Mouse (Mus musculus): ENCODE measurements at regions not wholly inside any gene's neighbourhood (a gene's known extent, or its start where the extent isn't known, plus 50 kb on each side); places are given as distances from the start of the nearest gene placed in this dataset.

GRCm38 (mm10) chr5:119398475-119398874, 272.0 kb upstream of the Tbx3 start:
- Histone ChIP-seq H3K9me3 (ENCODE audit: control insufficient read depth, low read length) (no peaks in the 10 kb centered on the region), H3K27me3 (ENCODE audit: control insufficient read depth, insufficient read depth, low read length) (no peaks in the 10 kb centered on the region), H3K4me2 (replicated peaks; ENCODE audit: low read depth, low read length, severe bottlenecking) (no peak overlapping the region), H3K9ac (ENCODE audit: low read depth, low read length, severe bottlenecking) (no peak overlapping the region), H3K4me1 (ENCODE audit: control insufficient read depth, insufficient read depth, low read length) (peaks cover 17% of the 10 kb centered on the region), H3K36me3 (ENCODE audit: control insufficient read depth, insufficient read depth, low read length) (no peaks in the 10 kb centered on the region), H3K4me3 (replicated peaks; ENCODE audit: low read length) (no peak overlapping the region), H3K27ac (replicated peaks; ENCODE audit: low read depth, low read length) (no peak overlapping the region)
- ATAC-seq (ENCODE audit: low FRiP score, low read depth) (no peak), DNase-seq (ENCODE audit: low spot score) (no peak)
- no peak for TF ChIP-seq POLR2A (IDR thresholded peaks at IDR 0.05; ENCODE audit: borderline replicate concordance, extremely low read depth, insufficient read depth, insufficient read length)
- WGBS = 64% methylated on average over 5 of the region's 5 CpGs

GRCm38 (mm10) chr5:119400223-119400935, 270.1 kb upstream of the Tbx3 start:
- no peaks in the 10 kb centered on the region for H3K9me3 ChIP-seq (ENCODE audit: control insufficient read depth, low read length)
- DNase-seq (ENCODE audit: low spot score) = no peak
- H3K4me1 ChIP-seq (ENCODE audit: control insufficient read depth, insufficient read depth, low read length) = peaks cover 17% of the 10 kb centered on the region
- H3K27ac ChIP-seq (replicated peaks; ENCODE audit: low read depth, low read length) = peak overlapping the region; percentile 48
- 8% methylated on average over 6 of the region's 6 CpGs for WGBS
- no peak overlapping the region for H3K4me2 ChIP-seq (replicated peaks; ENCODE audit: low read depth, low read length, severe bottlenecking)
- no peaks in the 10 kb centered on the region for H3K27me3 ChIP-seq (ENCODE audit: control insufficient read depth, insufficient read depth, low read length)
- peak overlapping the region; percentile 14; the same call in 1 of the 2 replicates for H3K9ac ChIP-seq (ENCODE audit: low read depth, low read length, severe bottlenecking)
- no peak for TF ChIP-seq POLR2A (IDR thresholded peaks at IDR 0.05; ENCODE audit: borderline replicate concordance, extremely low read depth, insufficient read depth, insufficient read length)
- no peak overlapping the region for H3K4me3 ChIP-seq (replicated peaks; ENCODE audit: low read length)
- peak; percentile 53; the same call in 1 of the 2 replicates for ATAC-seq (ENCODE audit: low FRiP score, low read depth)
- H3K36me3 ChIP-seq (ENCODE audit: control insufficient read depth, insufficient read depth, low read length) = no peaks in the 10 kb centered on the region

GRCm38 (mm10) chr5:119401915-119402314, 268.6 kb upstream of the Tbx3 start:
- Histone ChIP-seq H3K4me3 (replicated peaks; ENCODE audit: low read length) (no peak overlapping the region), H3K27me3 (ENCODE audit: control insufficient read depth, insufficient read depth, low read length) (no peaks in the 10 kb centered on the region), H3K36me3 (ENCODE audit: control insufficient read depth, insufficient read depth, low read length) (no peaks in the 10 kb centered on the region), H3K9ac (ENCODE audit: low read depth, low read length, severe bottlenecking) (no peak overlapping the region), H3K9me3 (ENCODE audit: control insufficient read depth, low read length) (no peaks in the 10 kb centered on the region), H3K27ac (replicated peaks; ENCODE audit: low read depth, low read length) (no peak overlapping the region), H3K4me1 (ENCODE audit: control insufficient read depth, insufficient read depth, low read length) (peaks cover 17% of the 10 kb centered on the region), H3K4me2 (replicated peaks; ENCODE audit: low read depth, low read length, severe bottlenecking) (no peak overlapping the region)
- no peak for ATAC-seq (ENCODE audit: low FRiP score, low read depth)
- no peak for TF ChIP-seq POLR2A (IDR thresholded peaks at IDR 0.05; ENCODE audit: borderline replicate concordance, extremely low read depth, insufficient read depth, insufficient read length)
- DNase-seq (ENCODE audit: low spot score) = no peak
- 74% methylated on average over 8 of the region's 8 CpGs for WGBS

GRCm38 (mm10) chr5:119402651-119403050, 267.8 kb upstream of the Tbx3 start:
- H3K27me3 ChIP-seq (ENCODE audit: control insufficient read depth, insufficient read depth, low read length) = no peaks in the 10 kb centered on the region
- H3K27ac ChIP-seq (replicated peaks; ENCODE audit: low read depth, low read length) = no peak overlapping the region
- DNase-seq (ENCODE audit: low spot score) = no peak
- H3K4me1 ChIP-seq (ENCODE audit: control insufficient read depth, insufficient read depth, low read length) = peaks cover 17% of the 10 kb centered on the region
- ATAC-seq (ENCODE audit: low FRiP score, low read depth) = 0 out of 2 replicates have a peak, but pooled peaks have one; percentile 53
- H3K4me3 ChIP-seq (replicated peaks; ENCODE audit: low read length) = no peak overlapping the region
- no peak overlapping the region for H3K4me2 ChIP-seq (replicated peaks; ENCODE audit: low read depth, low read length, severe bottlenecking)
- no peaks in the 10 kb centered on the region for H3K36me3 ChIP-seq (ENCODE audit: control insufficient read depth, insufficient read depth, low read length)
- 79% methylated on average over 17 of the region's 17 CpGs for WGBS
- no peak overlapping the region for H3K9ac ChIP-seq (ENCODE audit: low read depth, low read length, severe bottlenecking)
- no peaks in the 10 kb centered on the region for H3K9me3 ChIP-seq (ENCODE audit: control insufficient read depth, low read length)
- TF ChIP-seq POLR2A (IDR thresholded peaks at IDR 0.05; ENCODE audit: borderline replicate concordance, extremely low read depth, insufficient read depth, insufficient read length) = no peak

GRCm38 (mm10) chr5:119410966-119411365, 259.5 kb upstream of the Tbx3 start:
- H3K36me3 ChIP-seq (ENCODE audit: control insufficient read depth, insufficient read depth, low read length) = no peaks in the 10 kb centered on the region
- no peak overlapping the region for H3K4me2 ChIP-seq (replicated peaks; ENCODE audit: low read depth, low read length, severe bottlenecking)
- TF ChIP-seq POLR2A (IDR thresholded peaks at IDR 0.05; ENCODE audit: borderline replicate concordance, extremely low read depth, insufficient read depth, insufficient read length) = no peak
- WGBS = 25% methylated on average over 11 of the region's 11 CpGs
- ATAC-seq (ENCODE audit: low FRiP score, low read depth) (no peak), DNase-seq (ENCODE audit: low spot score) (no peak)
- peaks cover 12% of the 10 kb centered on the region; the same call in 1 of the 2 replicates for H3K4me1 ChIP-seq (ENCODE audit: control insufficient read depth, insufficient read depth, low read length)
- peaks cover 4% of the 10 kb centered on the region; the same call in 1 of the 2 replicates for H3K9me3 ChIP-seq (ENCODE audit: control insufficient read depth, low read length)
- peaks cover 17% of the 10 kb centered on the region; the same call in 1 of the 2 replicates for H3K27me3 ChIP-seq (ENCODE audit: control insufficient read depth, insufficient read depth, low read length)
- no peak overlapping the region for H3K27ac ChIP-seq (replicated peaks; ENCODE audit: low read depth, low read length)
- H3K4me3 ChIP-seq (replicated peaks; ENCODE audit: low read length) = no peak overlapping the region
- H3K9ac ChIP-seq (ENCODE audit: low read depth, low read length, severe bottlenecking) = no peak overlapping the region

Measured in limb, embryonic 14.5 days (tissue).